Mouse (Mus musculus): ENCODE data around the gene Tbx5. TPM values are rescaled to one million over a fixed set of nuclear protein-coding genes. Genes with fewer than 3 reads are reported as not detected.
"Not testable (repeated sequence)": the region's sequence is repeated elsewhere in the genome, so short reads cannot be mapped to it uniquely, and the experiment has no call there.

Tbx5 gene
- total RNA-seq, 2 experiments from 2014 or later: 18.5 to 25.8 TPM

DNA sequence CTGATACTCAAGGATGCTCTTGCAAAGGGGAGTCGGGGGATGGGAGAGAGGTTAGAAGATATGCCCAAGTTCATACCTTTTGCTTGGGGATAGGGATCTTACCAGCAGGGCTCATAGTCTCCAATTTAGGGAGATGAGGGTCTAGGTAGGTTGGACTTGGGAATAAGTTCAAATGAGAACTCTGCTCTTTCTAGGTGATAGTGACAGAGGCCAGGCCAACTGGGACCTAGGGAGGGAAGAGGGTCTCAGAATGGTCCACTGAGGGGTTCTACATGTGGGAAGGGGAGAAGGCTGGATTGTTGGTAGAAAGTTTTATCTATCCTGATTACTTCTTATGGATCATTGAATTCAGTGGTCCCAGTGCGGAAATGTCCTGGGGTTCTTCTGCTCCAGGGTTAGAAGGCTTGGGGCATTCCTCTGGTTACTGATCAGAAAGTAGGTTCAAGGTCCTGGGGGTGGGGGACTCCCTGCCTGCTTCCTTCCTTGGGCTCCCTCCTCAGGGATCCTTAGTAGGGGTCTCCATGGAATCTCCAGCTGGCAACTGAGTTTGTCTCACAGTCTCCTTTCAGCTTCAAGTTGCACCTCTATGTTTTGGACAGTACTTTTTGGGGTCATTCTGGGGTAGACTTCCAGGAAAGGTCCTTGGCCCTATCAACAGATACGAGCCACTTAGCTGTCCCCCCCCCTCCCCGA, 10.4 kb downstream of the Tbx5 start:
- no peak for DNase-seq

DNA sequence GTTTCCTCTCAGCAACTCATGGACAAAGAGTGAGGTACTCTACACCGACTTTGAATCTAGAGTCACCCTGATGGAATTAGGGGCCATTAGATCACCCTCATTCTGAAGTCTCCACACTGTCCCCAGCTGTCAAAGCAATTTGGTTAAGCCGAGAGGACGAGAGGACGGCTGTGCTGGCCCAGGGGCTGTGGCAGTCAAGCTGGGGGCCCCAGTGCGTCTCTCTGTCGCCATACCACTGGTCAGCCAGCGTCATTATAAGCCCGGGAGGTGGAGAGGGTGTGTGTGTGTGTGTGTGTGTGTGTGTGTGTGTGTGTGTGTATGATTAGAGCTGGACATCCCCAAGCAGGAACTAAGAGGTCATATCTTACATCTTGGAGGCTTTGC, 10.9 kb downstream of the Tbx5 start:
- DNase-seq: no peak

DNA sequence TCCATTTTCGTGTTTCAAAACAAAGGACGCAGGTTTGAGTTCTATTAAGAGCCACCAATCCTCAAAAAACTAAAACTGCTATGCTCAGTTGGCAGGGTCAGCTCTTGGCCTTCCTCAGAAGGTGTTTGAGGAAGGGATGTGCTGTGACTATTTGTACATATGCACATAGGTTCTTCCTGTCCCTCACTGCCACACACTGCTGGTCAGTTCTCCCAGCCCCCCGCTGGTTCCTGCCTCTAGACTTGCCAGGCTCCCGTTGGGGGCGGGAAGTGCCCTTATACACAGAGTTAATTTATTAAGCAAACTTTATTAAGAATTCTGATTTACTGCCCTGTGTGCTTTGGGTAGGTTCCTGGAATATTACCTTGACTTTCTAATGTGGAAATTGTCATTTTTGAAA, 11.9 kb downstream of the Tbx5 start:
- no peak for DNase-seq

DNA sequence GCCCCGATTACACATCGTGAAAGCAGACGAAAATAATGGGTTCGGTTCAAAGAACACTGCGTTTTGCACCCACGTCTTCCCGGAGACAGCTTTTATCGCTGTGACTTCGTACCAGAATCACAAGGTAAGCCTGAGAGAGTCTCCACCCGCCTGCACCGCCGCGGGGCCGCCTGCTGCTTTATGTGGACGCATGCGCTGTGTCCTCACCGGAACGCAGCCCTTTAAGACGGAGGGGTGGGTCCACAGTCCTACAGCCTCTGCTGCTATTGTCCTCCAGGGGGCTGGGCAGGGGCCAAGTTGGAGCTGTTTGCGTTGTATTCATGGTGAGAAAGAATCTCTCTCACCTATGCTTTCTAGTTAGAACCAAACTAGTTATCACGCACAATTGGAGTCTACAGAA, 12.5 kb downstream of the Tbx5 start:
- DNase-seq: peak; percentile 53 to 62

DNA sequence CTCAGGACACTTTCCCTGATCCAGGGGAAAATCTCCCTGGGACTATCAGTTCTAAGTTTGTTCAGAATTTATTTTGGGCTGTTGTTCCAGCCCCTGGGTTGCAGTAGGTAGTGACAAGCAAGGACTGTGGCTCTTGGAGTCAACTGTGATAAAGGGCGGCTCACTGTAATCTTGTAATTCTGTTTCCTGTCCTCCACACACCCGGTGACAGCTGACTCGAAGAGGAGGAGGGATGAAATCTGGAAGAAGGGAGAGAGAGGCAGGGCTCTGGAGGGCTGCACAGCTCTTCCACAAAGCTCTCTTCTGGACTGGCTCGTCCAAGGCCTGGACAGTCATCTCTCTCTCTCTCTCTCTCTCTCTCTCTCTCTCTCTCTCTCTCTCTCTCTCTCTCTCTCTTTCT, 24.6 kb downstream of the Tbx5 start:
- peak in 1 of 2 experiments; percentile 56 for DNase-seq

DNA sequence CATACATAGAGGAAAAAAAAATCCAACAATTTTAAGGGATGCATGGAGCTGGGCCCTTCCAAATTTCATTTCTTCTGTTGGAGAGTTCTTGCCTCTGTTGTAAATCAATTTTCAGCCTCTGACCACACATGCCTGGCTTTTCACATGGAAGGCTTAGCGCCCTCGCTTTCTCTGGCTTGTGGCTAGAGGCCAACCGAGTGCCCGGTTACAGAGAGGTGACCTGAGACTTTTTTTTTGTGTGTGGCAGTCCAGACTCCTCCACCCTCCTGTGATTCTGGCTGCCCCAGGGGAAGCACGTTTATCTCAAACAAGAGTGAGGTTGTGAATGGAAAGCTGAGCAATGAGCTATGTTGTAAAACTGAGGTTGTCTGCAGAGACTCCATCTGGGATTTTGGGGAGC, 28.8 kb downstream of the Tbx5 start:
- peak in 1 of 2 experiments; percentile 69 for DNase-seq

DNA sequence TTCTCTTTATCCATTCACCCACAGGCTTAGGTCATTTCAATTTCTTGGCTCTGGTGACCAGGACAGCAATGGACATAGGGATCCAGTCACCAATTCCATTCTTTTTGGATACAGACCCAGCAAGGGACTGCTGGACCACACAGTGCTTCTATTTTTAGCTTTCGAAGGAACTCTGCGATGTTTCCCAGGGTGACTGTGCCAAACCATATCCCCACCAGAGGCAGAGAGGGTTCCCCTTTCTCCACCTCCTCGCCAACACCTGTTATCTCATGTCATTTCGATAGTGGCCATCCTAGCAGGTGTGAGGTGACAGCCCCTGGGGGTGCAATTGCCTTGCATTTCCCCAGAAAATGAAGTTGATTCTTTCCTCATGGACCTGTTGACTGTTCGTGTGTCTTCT, 30.0 kb downstream of the Tbx5 start:
- DNase-seq: peak in 1 of 2 experiments; percentile 48

DNA sequence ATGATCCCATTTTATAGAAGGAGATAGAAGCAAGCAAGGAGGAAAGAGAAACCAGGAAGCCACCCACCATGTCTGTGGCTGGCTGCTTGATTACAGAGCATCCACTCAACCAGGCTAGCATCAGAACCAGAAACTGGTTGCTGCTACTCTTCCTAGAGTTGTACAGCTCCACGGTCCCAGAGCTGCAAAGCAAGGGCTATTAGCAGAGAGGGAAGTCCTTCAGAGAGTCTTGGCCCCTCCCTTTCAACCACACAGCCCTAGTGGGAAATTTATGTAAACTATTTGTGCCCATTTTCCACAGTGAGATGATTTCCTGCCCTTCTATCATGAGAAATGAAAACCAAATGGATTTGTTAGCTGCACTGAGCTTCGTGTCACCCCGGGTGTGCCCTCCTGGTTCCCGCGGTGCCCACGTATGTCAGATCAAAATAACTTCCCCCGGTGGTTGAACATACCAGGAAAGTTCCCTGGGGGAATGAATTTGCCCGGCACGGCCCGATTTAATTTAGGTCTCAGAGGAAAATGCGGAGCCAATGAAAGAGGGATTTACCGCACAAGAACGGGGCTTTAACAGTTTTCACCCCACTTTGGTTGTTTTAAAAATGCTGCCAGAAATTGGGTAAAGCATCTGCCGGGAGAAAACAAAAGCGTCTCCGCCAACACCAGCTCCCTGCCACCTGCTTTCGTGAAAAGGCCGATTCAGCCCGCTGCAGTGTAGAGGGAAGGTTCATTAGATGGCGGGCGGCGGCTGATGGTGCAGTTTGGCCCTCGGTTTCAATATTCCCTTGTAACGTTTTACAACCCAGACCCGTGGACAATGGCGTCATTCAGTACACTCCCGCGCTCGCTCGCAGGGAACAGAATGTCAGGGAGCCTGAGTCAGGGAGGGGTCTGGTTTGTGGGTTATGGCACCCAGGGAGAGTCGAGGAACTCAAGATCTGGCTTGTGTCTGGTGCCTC, 34.1 kb downstream of the Tbx5 start:
- no peak for DNase-seq

DNA sequence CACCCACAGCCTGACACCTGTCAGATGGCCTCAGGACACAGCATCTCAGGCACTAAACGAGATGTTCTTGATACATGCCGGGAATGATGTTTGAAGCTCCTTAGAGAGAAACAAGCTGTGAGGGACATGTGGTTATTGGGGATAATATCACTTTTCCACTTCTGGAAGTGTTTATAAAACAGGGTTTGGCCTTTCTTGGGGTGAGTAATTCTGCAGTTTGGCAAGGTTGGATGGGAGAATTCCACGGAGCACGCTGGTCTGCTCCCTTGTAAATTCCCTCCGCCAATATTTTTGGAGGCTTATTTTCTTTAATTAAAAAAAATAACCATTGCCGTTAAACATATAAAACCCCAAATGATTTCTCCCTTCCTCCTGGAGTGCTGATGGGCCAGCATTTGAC, 35.5 kb downstream of the Tbx5 start:
- peak in 1 of 2 experiments; percentile 17 for DNase-seq

DNA sequence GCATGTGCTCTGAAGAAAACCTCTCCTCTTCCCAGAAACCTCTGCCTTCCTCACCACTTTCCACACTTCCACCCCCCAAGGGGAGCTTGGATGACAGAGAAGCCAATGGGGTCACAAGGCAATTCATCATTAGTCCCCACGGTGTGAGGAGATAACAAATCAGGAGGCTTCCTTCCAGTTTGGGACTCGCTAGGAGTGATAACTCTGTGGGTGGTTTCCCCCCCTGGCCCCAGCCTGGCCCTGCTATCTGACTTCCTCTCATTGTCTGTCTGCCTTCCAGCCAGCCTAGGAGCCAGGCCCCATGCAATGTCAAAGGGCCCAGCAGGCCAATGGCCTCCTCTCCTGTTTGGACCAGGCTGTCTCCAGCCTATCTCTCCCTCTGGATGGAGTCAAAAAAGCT, 43.0 kb downstream of the Tbx5 start:
- DNase-seq: peak; percentile 37 to 52

DNA sequence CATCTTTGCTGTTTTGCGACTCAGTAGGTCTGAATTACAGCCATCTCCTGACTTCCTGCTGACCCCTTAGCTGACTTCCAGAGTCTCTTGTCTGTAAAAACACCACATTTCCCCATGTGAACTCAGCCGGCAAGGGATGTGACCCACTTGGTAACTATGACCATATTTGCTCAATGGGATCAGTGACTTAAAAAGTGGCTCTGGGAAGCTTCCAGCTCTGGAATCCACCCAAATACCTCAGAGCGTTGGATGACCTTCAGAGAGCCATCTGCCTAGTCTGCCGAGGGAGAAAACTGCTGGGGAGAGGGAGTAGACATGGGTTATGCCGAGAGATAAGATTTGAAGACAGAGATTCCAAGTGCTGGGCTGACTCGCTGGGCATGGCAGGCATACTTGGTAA, 44.7 kb downstream of the Tbx5 start:
- DNase-seq: peak; percentile 73 to 77

DNA sequence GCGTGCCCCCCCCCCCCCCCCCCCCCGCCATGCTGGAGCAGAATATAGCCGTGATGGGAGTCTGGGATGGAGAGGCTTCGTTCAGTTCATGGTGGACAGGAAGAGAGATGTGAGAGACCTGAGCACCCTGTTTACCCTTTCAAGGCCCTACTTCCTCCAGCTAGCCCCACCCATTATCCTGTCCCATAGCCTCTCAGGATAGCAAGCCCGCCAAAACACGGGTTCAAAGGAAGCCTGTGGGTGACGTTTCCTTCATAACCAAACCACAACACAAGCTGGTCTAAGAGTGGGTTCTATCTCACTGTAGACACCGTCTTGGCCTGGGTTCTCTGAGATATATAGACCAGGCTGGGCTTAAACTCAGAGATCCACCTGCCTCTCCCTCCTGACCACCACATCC, 53.1 kb downstream of the Tbx5 start:
- no peak for DNase-seq

DNA sequence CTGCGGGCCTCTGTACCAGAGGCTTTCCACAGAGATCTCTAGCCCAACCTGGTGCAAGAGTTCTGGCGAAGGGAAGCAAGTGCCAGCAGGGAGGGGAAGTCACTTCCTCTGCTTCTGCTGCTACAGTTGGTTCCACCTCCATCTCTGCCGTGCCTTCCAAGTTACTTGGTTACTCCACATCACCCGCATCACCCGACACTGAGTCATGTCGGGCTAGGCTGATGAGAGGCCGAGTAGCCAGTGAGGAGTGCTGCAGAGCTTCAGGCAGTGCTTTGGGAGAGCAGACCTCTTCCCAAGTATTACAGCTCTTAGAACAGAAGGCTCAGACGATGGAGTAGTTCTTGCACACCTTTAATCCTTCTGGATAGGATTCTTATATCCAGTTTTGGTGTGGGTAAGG, 54.9 kb downstream of the Tbx5 start:
- no peak for DNase-seq

DNA sequence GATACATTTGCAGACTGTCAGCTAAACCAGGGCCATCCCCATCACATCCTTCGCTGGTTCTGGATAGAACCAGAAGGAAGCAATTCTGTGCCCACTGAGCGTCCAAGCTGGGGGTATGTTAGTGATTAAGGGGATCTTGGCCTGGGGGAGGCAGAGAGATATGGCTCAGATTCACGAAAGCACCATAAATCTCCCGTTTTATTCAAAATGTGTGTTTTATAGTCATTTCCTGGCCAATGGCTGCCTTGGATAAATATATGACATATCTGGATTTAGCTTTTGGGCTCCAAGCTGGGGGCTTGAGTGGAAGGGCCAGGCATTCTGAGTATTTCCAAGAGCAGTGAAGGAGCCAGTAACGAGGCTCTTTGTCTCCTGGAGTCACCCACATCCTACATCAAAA, 59.5 kb downstream of the Tbx5 start:
- no peak for DNase-seq

DNA sequence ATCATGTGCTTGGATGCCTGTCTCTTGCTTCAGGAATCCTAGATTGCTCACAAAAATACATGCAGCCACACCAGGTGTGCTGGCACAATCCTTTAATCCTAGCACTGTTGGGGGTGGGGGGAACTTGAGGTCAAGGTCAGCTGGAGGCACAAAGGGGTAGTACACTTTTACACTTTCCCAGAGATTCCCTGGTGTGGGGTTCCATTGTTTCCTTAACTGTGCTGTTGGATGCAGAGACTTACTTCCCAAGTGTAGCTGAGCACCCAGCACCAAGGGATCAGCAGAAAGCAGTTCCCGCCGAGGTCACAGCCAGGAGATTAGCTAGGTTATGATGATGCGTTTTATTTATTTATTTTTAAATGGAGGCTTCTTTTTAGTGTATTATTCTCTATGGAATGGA, 60.6 kb downstream of the Tbx5 start:
- DNase-seq: no peak

DNA sequence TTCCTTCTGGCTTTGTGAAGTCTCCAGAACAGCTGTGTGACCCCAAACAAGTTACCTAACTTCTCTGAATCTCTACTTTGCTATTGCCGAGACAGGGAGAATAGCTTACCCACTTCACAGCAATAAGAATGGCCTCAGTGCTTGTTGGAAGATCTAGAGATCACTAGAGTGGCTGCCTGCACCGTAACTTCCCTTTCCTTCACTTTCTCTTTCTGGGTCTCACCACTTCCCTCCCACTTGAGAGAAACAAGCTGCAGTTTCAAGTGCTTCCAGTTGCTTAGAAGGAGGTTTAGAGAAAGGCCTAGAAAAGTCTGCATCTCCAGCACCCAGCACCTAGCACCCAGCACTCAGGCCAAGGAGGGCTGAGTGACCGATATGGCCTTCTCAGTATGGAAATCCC, 64.1 kb downstream of the Tbx5 start:
- no peak for DNase-seq

DNA sequence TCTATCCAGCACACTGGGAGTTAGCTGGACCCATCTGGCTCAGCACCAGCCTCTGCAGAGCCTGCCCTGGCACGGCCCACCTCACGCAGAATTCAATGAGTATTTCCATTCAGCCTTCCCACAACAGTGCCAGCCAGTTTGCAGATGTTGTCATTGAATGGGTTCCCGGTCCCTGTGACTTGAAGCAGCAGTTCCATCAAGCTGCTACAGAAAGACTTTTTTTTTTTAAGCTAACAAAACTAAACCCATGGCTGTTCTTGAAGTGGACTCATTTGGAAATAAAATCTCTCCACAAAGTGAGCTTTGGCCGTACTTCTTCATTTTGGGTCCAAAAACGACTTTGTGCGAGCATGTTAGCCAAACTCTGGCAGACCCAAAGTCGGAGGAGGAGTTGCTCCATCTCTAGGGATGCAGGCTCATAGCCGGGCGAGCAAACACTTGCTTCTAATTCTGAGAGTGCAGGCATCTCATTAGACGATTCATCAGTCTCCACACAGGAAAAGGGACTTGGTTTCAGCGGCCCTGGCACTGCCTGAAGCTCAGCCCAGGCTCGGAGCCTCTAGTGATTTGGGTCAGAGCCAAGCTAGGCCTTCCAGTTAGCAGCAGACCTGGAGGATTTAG, 84.2 kb downstream of the Tbx5 start:
- DNase-seq: peak; percentile 49 to 52

DNA sequence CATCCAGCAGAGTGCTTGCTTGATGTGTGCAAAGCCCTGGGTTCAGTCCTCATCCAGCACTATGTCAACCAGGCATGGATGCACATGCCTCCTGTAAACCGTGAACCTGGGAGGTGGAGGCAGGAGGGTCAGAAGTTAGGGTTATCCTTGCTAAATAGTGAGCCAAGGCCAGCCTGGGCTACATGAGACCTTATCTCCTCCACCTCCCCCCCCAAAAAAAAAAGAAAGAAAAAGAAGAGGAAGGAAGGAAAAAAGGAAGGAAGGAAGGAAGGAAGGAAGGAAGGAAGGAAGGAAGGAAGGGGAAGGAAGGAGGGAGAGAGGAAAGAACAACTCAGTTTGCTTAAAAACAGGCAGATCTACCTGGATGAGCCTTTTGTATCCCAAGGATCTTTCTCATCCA, 85.9 kb downstream of the Tbx5 start:
- DNase-seq: not testable (repeated sequence)

DNA sequence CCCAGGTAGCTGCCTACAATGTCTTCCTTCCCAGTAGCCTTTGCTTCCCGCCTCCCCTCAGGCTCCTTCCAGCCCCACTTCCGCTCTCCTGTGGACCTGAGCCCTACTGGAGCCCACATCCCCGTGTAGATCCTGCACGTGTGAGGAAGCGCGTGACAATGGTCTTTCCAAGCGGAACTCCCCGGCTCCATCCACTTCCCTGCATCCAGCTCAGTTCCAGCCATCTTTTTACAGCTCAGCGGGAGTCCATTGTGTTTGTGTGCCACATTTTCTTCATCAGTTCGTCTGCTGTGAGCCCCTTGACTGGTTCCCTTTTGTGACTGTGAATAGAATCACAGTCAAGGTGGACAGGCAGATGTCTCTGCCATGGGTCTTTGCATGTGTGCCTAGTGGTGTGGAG, 88.5 kb downstream of the Tbx5 start:
- DNase-seq: no peak

DNA sequence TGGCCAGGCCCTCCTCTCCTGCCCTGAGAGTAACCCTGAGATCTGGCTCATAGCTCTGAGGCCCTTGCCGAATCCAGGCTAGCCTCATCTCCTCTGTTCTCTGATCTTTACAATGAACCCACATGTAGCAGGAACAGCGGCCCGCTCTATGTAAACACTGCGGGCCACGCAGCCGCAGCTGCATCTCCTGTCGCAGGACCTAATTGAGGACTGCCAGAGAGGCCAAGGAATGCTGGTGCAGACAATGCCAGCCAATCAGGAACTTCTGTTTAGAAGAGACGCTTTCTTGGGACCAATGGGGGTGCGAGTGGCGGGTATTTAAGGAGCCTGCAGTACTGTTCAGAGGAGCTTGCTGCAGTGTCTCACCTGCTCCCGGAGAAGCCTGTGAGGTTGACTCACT, 89.8 kb downstream of the Tbx5 start:
- no peak for DNase-seq
